Mouse (Mus musculus): Measurements from ENCODE around the gene Scrn1.

Gene Scrn1

DNA sequence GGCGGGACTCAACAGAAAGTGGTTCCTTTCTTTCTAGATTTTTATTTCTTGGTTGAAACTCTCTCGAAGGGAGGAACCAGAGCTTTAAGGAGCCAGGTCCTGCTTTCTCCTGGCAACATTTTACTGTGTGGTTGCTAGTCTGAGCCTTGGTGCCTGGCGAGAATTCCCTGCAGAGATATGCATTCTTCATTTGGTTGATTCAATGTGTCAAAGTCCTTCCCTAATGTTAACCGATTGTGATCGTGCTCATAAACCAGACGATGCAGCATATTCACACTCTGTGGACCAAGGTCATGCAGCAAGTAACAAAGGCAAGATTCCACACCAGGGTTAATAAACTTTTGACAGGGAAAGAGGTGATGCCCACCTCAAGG, 244 bp upstream of the Scrn1 start:
- no peak for DNase-seq (ENCODE audit: low read depth)

GRCm38 (mm10) chr6:54565012-54565411, 1.3 kb downstream of the Scrn1 start:
- DNase-seq (ENCODE audit: low read depth) = no peak

DNA sequence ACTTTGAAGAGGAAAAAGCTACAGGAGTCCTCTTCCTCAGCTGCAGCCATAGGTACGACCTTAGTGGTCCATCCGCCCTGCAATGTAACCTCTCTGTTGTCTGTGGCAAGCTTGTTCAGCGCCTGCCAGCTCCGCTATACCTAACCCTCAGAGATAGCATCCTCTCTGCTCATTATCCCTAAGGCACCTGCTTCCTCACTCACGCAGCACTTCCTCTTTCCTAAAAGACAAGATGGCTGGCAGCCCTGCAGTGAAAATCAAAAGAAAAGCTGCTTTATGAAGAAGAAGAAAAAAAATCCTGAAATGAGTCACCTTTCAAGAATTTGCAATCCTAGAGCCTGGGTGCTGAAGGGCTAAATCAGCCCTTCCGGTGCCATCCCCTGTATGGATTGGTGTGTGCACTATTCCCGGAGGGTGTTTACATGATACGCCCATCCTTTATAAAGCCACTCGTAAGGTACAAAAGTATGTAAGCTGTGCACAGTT, 1.7 kb downstream of the Scrn1 start:
- no peak for DNase-seq (ENCODE audit: low read depth)

GRCm38 (mm10) chr6:54563561-54563960, 2.7 kb downstream of the Scrn1 start:
- no peak for DNase-seq (ENCODE audit: low read depth)

DNA sequence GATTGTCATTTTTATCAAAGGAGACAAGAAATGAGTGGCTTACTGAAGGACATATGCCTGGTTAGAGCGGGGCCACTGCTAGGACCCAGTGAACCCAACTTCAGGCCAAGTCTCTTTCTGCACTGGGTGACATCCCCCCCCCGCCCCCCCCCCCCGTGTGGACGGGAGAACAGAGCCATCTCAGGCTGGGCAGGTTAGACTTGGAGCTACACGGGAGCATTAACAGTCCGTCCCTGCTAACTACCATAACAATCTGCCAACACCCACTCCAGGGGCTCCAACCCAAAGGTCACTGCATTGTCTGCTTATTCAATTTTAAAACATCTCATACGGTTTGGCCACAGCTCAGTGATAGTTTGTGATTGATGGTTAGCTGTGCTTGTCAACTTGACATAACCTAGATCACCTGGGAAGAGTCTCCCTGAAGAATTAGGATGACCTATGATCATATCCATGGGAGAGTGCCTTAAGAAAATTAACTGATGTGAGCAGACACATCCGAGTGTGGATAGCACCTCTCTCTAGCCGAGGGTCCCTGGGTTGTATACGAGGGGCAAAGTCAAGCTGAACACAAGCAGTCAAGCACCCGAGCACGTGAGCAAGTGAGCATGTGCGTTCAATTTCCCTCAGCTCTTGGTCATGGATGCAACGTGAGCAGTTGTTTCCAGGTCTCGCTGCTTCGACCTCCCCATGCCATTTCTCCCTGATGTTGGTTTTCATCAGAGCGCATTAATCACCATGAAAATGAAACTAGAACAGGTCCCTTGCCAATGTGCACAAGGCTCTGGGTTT, 4.1 kb downstream of the Scrn1 start:
- no peak for DNase-seq (ENCODE audit: low read depth)

- no peak for DNase-seq (ENCODE audit: low read depth)
These were observed 7.8 kb downstream of the Scrn1 start for GRCm38 (mm10) chr6:54558466-54558865.

GRCm38 (mm10) chr6:54557671-54558070, 8.6 kb downstream of the Scrn1 start:
- no peak for DNase-seq (ENCODE audit: low read depth)

DNA sequence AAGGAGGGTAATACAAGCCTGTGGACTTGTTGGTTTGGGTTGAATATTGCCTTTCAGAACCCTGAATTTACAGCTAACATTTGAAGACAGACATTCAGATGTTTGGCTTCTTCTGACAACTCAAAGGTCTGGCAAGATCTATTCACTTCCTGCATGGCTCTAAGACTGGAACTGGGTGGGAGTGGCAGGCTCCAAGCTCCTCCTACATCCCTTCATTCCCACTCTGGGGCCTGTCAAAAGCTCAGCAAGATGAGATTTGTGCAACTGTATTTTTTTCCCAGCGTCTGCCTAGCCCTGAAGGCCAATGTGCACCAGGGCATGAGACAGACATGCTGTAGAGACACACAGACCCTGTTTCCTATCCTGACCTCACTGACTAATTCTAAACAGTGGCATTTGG, 10.5 kb downstream of the Scrn1 start:
- no peak for DNase-seq (ENCODE audit: low read depth)

GRCm38 (mm10) chr6:54554341-54555110, 11.8 kb downstream of the Scrn1 start:
- no peak for DNase-seq (ENCODE audit: low read depth)

DNA sequence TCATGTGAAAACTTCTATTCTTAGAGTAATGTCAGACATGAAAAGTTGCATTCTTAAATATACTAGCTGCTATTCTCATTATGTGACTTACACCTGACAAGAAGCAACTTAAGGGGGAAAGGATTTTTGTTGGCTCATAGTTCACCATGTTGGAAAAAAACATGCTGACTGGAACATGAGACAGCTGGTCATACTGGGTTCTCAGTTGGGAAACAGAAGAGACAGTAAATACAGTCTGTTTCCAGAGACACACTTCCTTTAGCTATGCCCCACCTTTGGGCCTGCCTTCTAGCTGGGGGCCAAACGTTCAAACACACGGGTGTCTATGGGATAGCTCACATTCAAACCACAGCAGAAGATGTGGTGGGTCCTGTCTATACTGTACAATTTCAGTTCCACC, 12.7 kb downstream of the Scrn1 start:
- no peak for DNase-seq (ENCODE audit: low read depth)

GRCm38 (mm10) chr6:54552721-54553413, 13.4 kb downstream of the Scrn1 start:
- DNase-seq (ENCODE audit: low read depth) = no peak

- no peak for DNase-seq (ENCODE audit: low read depth)
These were observed 15.4 kb downstream of the Scrn1 start for GRCm38 (mm10) chr6:54550801-54551323.

- no peak for DNase-seq (ENCODE audit: low read depth)
These were observed 17.0 kb downstream of the Scrn1 start for GRCm38 (mm10) chr6:54549311-54549710.

GRCm38 (mm10) chr6:54548314-54549019, 17.8 kb downstream of the Scrn1 start:
- no peak for DNase-seq (ENCODE audit: low read depth)

GRCm38 (mm10) chr6:54543646-54544045, 22.6 kb downstream of the Scrn1 start:
- DNase-seq (ENCODE audit: low read depth) = no peak

DNA sequence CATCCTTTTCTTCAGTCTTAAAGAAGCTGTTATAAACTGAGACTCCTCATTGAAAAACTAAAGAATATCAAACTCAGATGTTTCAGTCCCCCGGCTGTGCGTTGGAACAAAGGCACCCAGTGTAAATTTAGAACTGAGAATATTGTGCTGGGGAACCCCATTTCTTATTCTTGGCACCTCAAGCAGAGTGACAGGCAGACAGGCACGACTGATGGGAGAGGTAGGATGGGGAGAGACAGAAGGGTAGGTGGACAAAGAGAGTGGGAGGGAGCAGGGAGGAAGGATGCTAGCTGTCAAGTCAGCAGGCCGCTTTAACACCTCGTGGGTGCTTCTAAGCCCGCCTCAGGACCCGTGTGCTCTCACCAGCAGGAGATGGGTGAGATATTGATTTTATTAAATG, 23.5 kb downstream of the Scrn1 start:
- no peak for DNase-seq (ENCODE audit: low read depth)

GRCm38 (mm10) chr6:54540252-54540887, 25.9 kb downstream of the Scrn1 start:
- no peak for DNase-seq (ENCODE audit: low read depth)

DNA sequence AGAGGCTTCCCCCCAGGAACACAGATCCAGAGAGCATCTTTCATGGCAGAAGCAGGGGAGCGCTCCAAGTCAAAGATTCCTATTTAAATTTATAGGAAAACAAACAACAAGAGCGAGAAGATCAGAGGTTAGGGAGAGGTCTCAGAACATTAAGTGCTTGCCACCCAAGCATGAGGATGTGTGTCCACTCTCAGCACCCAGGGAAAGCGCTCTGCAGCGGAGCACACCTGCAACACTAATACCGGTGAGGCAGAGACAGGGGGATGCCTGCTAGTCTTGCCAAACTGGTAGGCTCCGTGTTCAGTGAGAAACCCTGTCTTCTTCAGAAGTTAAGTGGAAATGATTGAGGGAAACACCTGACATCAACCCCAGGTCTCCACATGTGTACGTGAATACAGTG, 26.9 kb downstream of the Scrn1 start:
- no peak for DNase-seq (ENCODE audit: low read depth)

- no peak for DNase-seq (ENCODE audit: low read depth)
These were observed 27.5 kb downstream of the Scrn1 start for GRCm38 (mm10) chr6:54538773-54539173.

- no peak for DNase-seq (ENCODE audit: low read depth)
These were observed 29.2 kb downstream of the Scrn1 start for GRCm38 (mm10) chr6:54537053-54537452.

- no peak for DNase-seq (ENCODE audit: low read depth)
These were observed 30.8 kb downstream of the Scrn1 start for GRCm38 (mm10) chr6:54535485-54535884.

Measured in c-Kit-positive CD71-negative TER-119-negative erythroid progenitor cells, embryonic 14.5 days (primary cell).